Mouse (Mus musculus) liver, adult 2 months (tissue): ENCODE data around the gene Ppp6c.

ENCODE experiments used
- CTCF ChIP-seq: fragments of 200-500 bp; IDR thresholded peaks from 2 replicates; pipeline ENCODE4 v1.5.1; 2011; ENCODE audit warnings: low read depth, low read length, control low read depth
- POLR2A ChIP-seq: fragments of 200-500 bp; IDR thresholded peaks from 2 replicates; pipeline ENCODE4 v1.6.1; 2011; ENCODE audit warnings: low read length, control low read depth; ENCODE audit not compliant: insufficient read depth; ENCODE audit errors: extremely low read depth

GRCm38 (mm10) chr2:39217150-39217549, 9.1 kb downstream of the Ppp6c start:
- TF ChIP-seq POLR2A (no peak), CTCF (no peak)
